Mouse (Mus musculus): ENCODE results near the gene Ryr2. TPM values are rescaled to one million over a fixed set of nuclear protein-coding genes. Genes with fewer than 3 reads are reported as not detected.

Gene Ryr2
- total and polyA plus RNA-seq, 3 experiments, result 0.11 to 0.13 TPM; not detected in 1

- H3K4me2 ChIP-seq (ENCODE audit: insufficient read depth, low read depth, poor library complexity, severe bottlenecking), result no peak overlapping the region
- H3K27ac ChIP-seq (ENCODE audit: insufficient read depth, low read depth), result no peak overlapping the region
- no peaks in the 10 kb centered on the region for H3K27me3 ChIP-seq (replicated peaks)
- no peak overlapping the region for H3K4me3 ChIP-seq (replicated peaks in 1 of 3; ENCODE audit: low read depth in 2 of 3, low read length in 2 of 3, poor library complexity in 1 of 3)
- no peak overlapping the region for H3K9ac ChIP-seq (ENCODE audit: insufficient read depth, low read depth)
- no peaks in the 10 kb centered on the region for H3K79me2 ChIP-seq (replicated peaks; ENCODE audit: control insufficient read depth, extremely low read depth, insufficient read depth, poor library complexity, severe bottlenecking)
- TF ChIP-seq NELFE (IDR thresholded peaks at IDR 0.05; ENCODE audit: low read depth, low read length) (no peak), RAD21 (IDR thresholded peaks at IDR 0.05; ENCODE audit: low read depth, low read length) (no peak), MYC (IDR thresholded peaks at IDR 0.05; ENCODE audit: low read depth, low read length) (no peak), HCFC1 (IDR thresholded peaks at IDR 0.05; ENCODE audit: low read depth, low read length) (no peak), BHLHE40 (IDR thresholded peaks at IDR 0.05; ENCODE audit: low read depth, low read length) (no peak), IRF4 (IDR thresholded peaks at IDR 0.05; ENCODE audit: low read depth, low read length) (no peak), MEF2A (IDR thresholded peaks at IDR 0.05; ENCODE audit: borderline replicate concordance, low read depth, low read length) (no peak), MAFK (IDR thresholded peaks at IDR 0.05; ENCODE audit: insufficient replicate concordance, low read length) (no peak), TBP (conservative IDR thresholded peaks at IDR 0.05; ENCODE audit: low read depth, low read length) (no peak), MXI1 (IDR thresholded peaks at IDR 0.05; ENCODE audit: low read depth, low read length) (no peak), ZNF384 (IDR thresholded peaks at IDR 0.05; ENCODE audit: low read depth, low read length) (no peak), CHD1 (IDR thresholded peaks at IDR 0.05; ENCODE audit: low read depth, low read length) (no peak), JUND (conservative IDR thresholded peaks at IDR 0.05; ENCODE audit: low read depth, low read length) (no peak), RCOR1 (conservative IDR thresholded peaks at IDR 0.05; ENCODE audit: low read depth, low read length) (no peak), USF1 (IDR thresholded peaks at IDR 0.05; ENCODE audit: low read depth, low read length) (no peak), POLR2A (IDR thresholded peaks at IDR 0.05; ENCODE audit: low read depth, low read length) (no peak), NRF1 (IDR thresholded peaks at IDR 0.05; ENCODE audit: low read depth, low read length) (no peak), ZC3H11A (IDR thresholded peaks at IDR 0.05; ENCODE audit: low read depth, low read length) (no peak), SIN3A (IDR thresholded peaks at IDR 0.05; ENCODE audit: low read length) (no peak)
- H3K9me3 ChIP-seq (replicated peaks; ENCODE audit: low read length), result no peaks in the 10 kb centered on the region
- in situ Hi-C loops (cut with MboI; ENCODE audit: low pct_ligation_motif_present, low pct_unique_long_range_greater_than_20kb, low sequenced_read_pairs), result no loop called here
- peaks cover 0 to 18% of the 10 kb centered on the region in 2 experiments; a peak in 1 of 4 replicates for H3K4me1 ChIP-seq (ENCODE audit: control insufficient read depth in 1 of 2, insufficient read depth in 2 of 2)
- no peak for DNase-seq (ENCODE audit: extremely low read depth)
- dilution Hi-C loops (cut with MboI; ENCODE audit: extremely low pct_ligation_motif_present, extremely low pct_unique_long_range_greater_than_20kb, low sequenced_read_pairs), result no loop called here
- no peaks in the 10 kb centered on the region for H3K36me3 ChIP-seq (replicated peaks in 1 of 2; ENCODE audit: control insufficient read depth in 1 of 2, insufficient read depth in 1 of 2, low read length in 1 of 2)
Observed at GRCm38 (mm10) chr13:12072571-12072970, 34.2 kb downstream of the Ryr2 start.

- H3K4me2 ChIP-seq (ENCODE audit: insufficient read depth, low read depth, poor library complexity, severe bottlenecking), result no peak overlapping the region
- no peak overlapping the region for H3K4me3 ChIP-seq (replicated peaks in 1 of 3; ENCODE audit: low read depth in 2 of 3, low read length in 2 of 3, poor library complexity in 1 of 3)
- no peaks in the 10 kb centered on the region for H3K27me3 ChIP-seq (replicated peaks)
- H3K9ac ChIP-seq (ENCODE audit: insufficient read depth, low read depth), result no peak overlapping the region
- dilution Hi-C loops (cut with MboI; ENCODE audit: extremely low pct_ligation_motif_present, extremely low pct_unique_long_range_greater_than_20kb, low sequenced_read_pairs) (no loop called here), in situ Hi-C loops (cut with MboI; ENCODE audit: low pct_ligation_motif_present, low pct_unique_long_range_greater_than_20kb, low sequenced_read_pairs) (no loop called here)
- no peak for DNase-seq (ENCODE audit: extremely low read depth)
- no peaks in the 10 kb centered on the region for H3K9me3 ChIP-seq (replicated peaks; ENCODE audit: low read length)
- TF ChIP-seq JUND (conservative IDR thresholded peaks at IDR 0.05; ENCODE audit: low read depth, low read length) (no peak), RAD21 (IDR thresholded peaks at IDR 0.05; ENCODE audit: low read depth, low read length) (no peak)
- peaks cover 0 to 18% of the 10 kb centered on the region in 2 experiments; a peak in 1 of 4 replicates for H3K4me1 ChIP-seq (ENCODE audit: control insufficient read depth in 1 of 2, insufficient read depth in 2 of 2)
- H3K79me2 ChIP-seq (replicated peaks; ENCODE audit: control insufficient read depth, extremely low read depth, insufficient read depth, poor library complexity, severe bottlenecking), result no peaks in the 10 kb centered on the region
- H3K36me3 ChIP-seq (replicated peaks in 1 of 2; ENCODE audit: control insufficient read depth in 1 of 2, insufficient read depth in 1 of 2, low read length in 1 of 2), result no peaks in the 10 kb centered on the region
- no peak overlapping the region for H3K27ac ChIP-seq (ENCODE audit: insufficient read depth, low read depth)
Observed at GRCm38 (mm10) chr13:12072112-12072511, 34.6 kb downstream of the Ryr2 start.

All from CH12.LX (cell line).